Mouse (Mus musculus) kidney, postnatal 10 days (tissue): ENCODE results near the gene Zc3h12d.

ENCODE experiments used
- DNase-seq: peaks from one replicate; pipeline ENCODE4 v3.0.0; 2021; ENCODE audit warnings: mixed read lengths

Zc3h12d gene

GRCm38 (mm10) chr10:7839551-7840352, 7.5 kb downstream of the Zc3h12d start:
- DNase-seq: peak; percentile 23

- no peak for DNase-seq
Observed at GRCm38 (mm10) chr10:7840353-7840733, 8.1 kb downstream of the Zc3h12d start.

- no peak for DNase-seq
Observed at GRCm38 (mm10) chr10:7840785-7841184, 8.5 kb downstream of the Zc3h12d start.

- peak; percentile 66 for DNase-seq
Observed at GRCm38 (mm10) chr10:7841571-7842080, 9.4 kb downstream of the Zc3h12d start.

GRCm38 (mm10) chr10:7843181-7843580, 10.9 kb downstream of the Zc3h12d start:
- no peak for DNase-seq

GRCm38 (mm10) chr10:7844161-7844560, 11.9 kb downstream of the Zc3h12d start:
- no peak for DNase-seq

- no peak for DNase-seq
Observed at GRCm38 (mm10) chr10:7845136-7845535, 12.9 kb downstream of the Zc3h12d start.

- DNase-seq: no peak
Observed at GRCm38 (mm10) chr10:7845991-7846390, 13.7 kb downstream of the Zc3h12d start.

GRCm38 (mm10) chr10:7847166-7847605, 14.9 kb downstream of the Zc3h12d start:
- DNase-seq: no peak

- DNase-seq: no peak
Observed at GRCm38 (mm10) chr10:7851891-7852290, 19.6 kb downstream of the Zc3h12d start.

GRCm38 (mm10) chr10:7860494-7860893, 28.2 kb downstream of the Zc3h12d start:
- DNase-seq: no peak

- DNase-seq: no peak
Observed at GRCm38 (mm10) chr10:7861259-7861936, 29.1 kb downstream of the Zc3h12d start.

GRCm38 (mm10) chr10:7861937-7862657, 29.8 kb downstream of the Zc3h12d start:
- DNase-seq: no peak

- no peak for DNase-seq
Observed at GRCm38 (mm10) chr10:7863411-7863810, 31.1 kb downstream of the Zc3h12d start.

GRCm38 (mm10) chr10:7864184-7864583, 31.9 kb downstream of the Zc3h12d start:
- DNase-seq: no peak

- DNase-seq: no peak
Observed at GRCm38 (mm10) chr10:7864806-7865205, 32.5 kb downstream of the Zc3h12d start.

- peak; percentile 60 for DNase-seq
Observed at GRCm38 (mm10) chr10:7866762-7867665, 34.7 kb downstream of the Zc3h12d start.

- DNase-seq: no peak
Observed at GRCm38 (mm10) chr10:7867666-7868030, 35.4 kb downstream of the Zc3h12d start.

GRCm38 (mm10) chr10:7869746-7870145, 37.5 kb downstream of the Zc3h12d start:
- DNase-seq: no peak

GRCm38 (mm10) chr10:7870571-7871315, 38.5 kb downstream of the Zc3h12d start:
- peak; percentile 37 for DNase-seq

GRCm38 (mm10) chr10:7871381-7872020, 39.2 kb downstream of the Zc3h12d start:
- no peak for DNase-seq
